Mouse (Mus musculus) T-helper 17 cell (primary cell): Measurements from ENCODE around the gene Rpl11.

Source experiments
- in situ Hi-C, 2 experiments: fragments of 300-600 bp; cut with MboI, MseI; formaldehyde crosslinking; loops; 1 replicate in 1 of 2; 2 replicates in 1 of 2; pipeline ENCODE4 v1.15.1; 2025; ENCODE audit warnings: high pct_unique_total_duplicates in 2 of 2

The Rpl11 gene

DNA sequence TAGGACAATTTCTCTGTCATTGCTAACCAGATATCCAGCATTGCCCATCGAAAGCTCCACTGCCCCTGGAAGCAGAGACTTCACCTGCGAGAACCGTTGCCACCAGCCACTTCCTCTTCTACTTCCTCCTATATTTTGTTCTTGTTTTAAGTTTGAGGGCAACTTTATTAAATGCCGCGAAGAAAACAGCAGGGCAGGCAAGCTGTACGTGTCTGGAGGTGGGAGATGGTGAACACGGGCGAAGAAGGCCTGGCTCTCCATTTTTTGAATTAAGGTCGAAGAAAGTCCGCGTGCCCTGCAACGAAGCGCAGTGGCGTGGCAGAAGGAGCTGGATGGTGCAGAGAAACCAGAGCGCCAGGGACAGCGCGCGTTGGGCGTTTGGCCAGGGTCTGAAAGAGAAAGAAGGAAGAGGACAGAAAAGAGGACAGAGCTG is 25.1 kb downstream of the Rpl11 start:
- in situ Hi-C loops, result loop anchor here in 1 of 2 experiments (5.0 kb wide), 1 partner anchor 41 kb away; the partner anchor contains the start of gene Pithd1

- in situ Hi-C loops, result loop anchor here in 1 of 2 experiments (5.0 kb wide), 1 partner anchor 40 kb away; the partner anchor contains the start of gene Pithd1
These were observed 25.7 kb downstream of the Rpl11 start for GRCm38 (mm10) chr4:136027416-136028131.

DNA sequence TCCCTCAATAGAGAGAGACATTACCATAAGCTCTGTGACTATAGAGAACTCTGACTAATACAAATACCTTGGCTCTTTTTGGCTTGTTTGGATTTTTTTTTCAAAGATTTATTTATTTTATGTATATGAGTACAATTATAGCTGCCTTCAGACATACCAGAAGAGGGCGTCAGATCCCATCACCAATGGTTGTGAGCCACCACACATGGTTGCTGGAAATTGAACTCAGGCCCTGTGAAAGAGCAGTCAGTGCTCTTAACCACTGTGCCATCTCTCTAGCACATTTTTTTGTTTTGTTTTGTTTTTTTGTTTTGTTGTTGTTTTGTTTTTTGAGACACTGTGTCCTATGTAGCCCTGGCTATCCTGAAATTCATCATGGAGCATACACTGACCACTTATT is 27.9 kb downstream of the Rpl11 start:
- in situ Hi-C loops, result loop anchor here in 1 of 2 experiments (5.0 kb wide), 1 partner anchor 38 kb away; the partner anchor contains the start of gene Pithd1

DNA sequence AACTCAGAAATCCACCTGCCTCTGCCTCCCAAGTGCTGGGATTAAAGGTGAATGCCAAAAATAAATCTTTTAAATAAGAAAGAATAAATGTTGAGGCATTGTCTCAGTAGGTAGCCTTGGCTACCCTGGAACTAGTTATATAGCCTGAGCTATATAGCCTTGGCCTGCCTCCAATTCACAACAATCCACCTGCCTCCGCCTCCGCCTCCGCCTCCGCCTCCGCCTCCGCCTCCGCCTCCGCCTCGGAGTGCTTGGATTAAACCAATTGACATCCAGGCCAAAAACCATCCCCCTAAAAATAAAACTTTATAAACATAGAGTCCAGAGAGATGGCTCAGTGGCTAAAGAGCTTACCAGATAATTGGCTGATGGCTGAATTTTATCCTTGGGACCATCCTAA is 30.3 kb downstream of the Rpl11 start:
- in situ Hi-C loops, result loop anchor here in 1 of 2 experiments (25.0 kb wide), 1 partner anchor 1486 kb away; the partner anchor contains the start of gene Mtfr1l

GRCm38 (mm10) chr4:136021549-136022047 is 31.6 kb downstream of the Rpl11 start, which contains the start of gene Eloa:
TSS of gene Eloa (minus strand) at chr4:136021763.
- in situ Hi-C loops, result loop anchor here in 1 of 2 experiments (25.0 kb wide), 1 partner anchor 1484 kb away; the partner anchor contains the start of gene Mtfr1l

DNA sequence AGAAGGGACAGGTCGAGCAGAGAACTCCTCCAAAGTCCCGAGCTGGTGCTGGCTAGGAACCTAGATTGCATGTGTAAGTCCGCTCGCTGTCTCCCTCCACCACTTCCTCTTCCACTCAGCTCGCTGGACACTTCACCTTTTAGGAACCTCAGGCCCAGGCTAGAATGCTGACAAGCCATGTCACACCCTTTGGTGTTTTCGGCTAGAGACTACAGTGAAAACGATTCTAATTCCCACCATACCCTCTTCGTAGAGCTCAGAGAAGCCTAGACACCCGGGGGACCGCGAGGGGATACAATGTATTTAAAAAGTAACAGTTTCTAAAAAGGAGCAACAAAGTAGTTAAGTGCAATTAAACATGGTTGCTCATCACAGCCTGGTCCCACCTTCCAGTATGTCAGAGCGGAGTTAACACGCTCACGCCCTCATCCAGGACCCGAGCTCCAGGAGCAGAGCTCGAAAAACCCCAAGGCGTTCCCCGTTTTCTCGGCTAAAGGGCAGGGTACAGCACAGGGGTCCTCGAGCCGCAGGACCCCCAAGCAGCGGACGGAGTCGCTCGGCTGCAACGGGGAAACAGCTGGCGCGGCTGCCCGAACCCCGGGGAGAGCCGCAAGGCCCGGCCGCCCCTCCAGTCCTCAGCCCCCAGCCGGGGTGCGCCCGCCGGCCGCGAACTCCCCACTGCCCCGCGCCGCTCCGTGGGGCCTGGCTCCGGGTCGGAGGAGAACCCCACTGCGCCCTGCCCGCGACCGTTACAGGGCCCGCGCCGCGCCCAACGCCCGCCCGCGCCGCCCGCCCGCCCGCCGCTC is 32.3 kb downstream of the Rpl11 start:
- in situ Hi-C loops, result loop anchor here in 1 of 2 experiments (25.0 kb wide), 1 partner anchor 1484 kb away; the partner anchor contains the start of gene Mtfr1l

DNA sequence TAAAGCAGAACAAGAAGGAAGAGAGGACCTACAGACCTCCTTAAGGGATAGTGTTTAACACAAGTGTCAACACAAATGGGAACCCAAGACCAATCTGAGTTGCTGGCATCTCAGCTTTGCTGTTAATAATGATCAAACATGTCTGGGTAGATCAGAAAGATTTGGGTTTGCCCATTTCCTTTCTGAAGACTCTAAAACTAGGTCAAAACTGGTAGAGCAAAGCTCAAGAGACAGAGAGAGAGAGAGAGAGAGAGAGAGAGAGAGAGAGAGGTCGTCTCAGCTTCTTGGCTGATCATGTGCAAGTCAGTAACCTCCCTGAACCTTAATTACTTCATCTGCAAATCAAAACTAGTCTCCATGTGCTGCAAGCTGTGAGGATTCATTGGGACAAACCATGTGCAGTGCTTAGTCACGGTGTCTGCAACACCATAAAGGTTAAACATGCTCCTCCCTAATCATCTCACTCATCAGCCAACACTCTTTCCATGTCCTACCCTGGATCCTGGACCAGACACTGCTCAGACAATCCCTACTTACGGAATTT is 37.1 kb downstream of the Rpl11 start:
- in situ Hi-C loops, result loop anchor here in 1 of 2 experiments (25.0 kb wide), 1 partner anchor 1479 kb away; the partner anchor contains the start of gene Mtfr1l

DNA sequence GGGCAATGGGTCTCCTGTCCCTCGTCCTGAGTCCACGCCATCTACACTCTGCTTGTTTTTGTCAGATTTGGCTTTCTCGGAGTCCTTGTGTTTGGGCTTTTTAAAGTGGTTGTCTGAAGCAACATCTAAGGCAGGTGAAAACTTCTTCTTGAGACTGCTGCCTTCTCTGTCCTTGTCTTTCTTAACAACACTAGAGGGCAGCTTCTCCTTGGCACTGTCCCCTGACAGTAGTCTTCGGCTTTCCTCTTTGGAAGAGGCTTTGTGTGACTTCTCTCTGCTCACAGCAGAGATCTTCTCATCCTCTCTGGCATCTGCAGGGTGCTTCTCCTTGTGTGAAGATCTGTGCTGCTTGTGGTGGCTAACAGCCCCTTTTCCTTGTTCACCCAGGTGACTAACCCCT is 42.6 kb downstream of the Rpl11 start:
- in situ Hi-C loops, result loop anchor here (5.0 to 25.0 kb wide), 2 partner anchors 42 to 1473 kb away; partner anchors contain the start of genes Mtfr1l (in 1 of the 2) and Rpl11 (in 1 of the 2)

DNA sequence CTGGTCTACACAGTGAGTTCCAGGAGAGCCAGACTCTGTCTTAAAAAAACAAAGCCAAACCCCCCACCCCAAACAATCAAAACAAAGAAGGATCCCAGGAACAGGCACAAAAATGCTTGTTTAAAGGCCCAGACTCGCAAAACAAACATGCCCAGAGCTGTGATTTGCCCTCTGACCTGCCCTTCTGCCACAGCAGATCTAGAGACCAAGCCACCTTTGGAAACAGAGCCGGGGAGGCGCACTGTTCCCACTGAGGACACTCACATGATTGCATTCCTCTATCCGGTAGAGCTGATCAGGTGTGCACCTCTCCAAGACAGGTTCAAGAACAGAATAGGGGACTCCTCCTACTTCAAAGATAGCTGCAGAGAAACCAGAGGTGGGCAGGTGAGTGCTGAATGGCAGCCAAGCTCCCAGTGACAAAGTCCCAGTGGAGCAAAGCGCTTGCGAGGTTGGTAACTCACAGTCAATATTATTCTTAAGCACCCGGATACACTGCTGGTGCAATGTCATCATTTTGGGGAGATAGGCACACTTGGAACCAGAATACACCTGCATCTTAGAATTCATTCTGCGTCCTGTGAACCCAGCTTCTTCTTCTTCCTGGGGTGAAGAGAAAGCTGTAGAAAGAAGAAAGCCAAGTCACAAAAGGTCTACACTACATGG is 44.3 kb downstream of the Rpl11 start:
- in situ Hi-C loops, result loop anchor here in 1 of 2 experiments (5.0 to 25.0 kb wide), 2 partner anchors 33 to 1472 kb away; partner anchors contain the start of gene Mtfr1l

DNA sequence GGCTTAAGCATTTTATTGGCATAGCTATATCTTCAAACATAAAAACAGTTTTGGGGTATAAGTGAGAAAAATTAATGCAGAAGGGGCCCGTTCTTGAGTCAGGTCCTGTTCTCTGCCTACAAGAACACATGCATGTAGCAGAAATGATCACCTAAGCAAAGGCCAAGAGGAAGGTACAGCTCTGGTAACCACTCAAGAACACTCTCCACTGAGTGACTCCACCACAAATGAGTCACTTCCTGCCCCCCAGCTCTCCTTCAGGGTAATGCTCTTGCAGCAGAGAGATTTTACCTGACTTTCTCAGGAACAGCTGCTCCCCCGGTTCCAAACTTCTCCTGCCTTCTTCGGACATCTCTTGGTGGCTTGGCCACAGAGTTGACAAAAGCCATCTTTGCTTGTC is 46.4 kb downstream of the Rpl11 start:
- in situ Hi-C loops, result loop anchor here in 1 of 2 experiments (5.0 to 25.0 kb wide), 2 partner anchors 35 to 1470 kb away; partner anchors contain the start of gene Mtfr1l

- in situ Hi-C loops, result loop anchor here in 1 of 2 experiments (5.0 to 25.0 kb wide), 2 partner anchors 37 to 1468 kb away; partner anchors contain the start of gene Mtfr1l
These were observed 48.3 kb downstream of the Rpl11 start for GRCm38 (mm10) chr4:136004921-136005320.

- in situ Hi-C loops, result loop anchor here in 1 of 2 experiments (25.0 kb wide), 1 partner anchor 1467 kb away; the partner anchor contains the start of gene Mtfr1l
These were observed 49.0 kb downstream of the Rpl11 start for GRCm38 (mm10) chr4:136004107-136004675.

DNA sequence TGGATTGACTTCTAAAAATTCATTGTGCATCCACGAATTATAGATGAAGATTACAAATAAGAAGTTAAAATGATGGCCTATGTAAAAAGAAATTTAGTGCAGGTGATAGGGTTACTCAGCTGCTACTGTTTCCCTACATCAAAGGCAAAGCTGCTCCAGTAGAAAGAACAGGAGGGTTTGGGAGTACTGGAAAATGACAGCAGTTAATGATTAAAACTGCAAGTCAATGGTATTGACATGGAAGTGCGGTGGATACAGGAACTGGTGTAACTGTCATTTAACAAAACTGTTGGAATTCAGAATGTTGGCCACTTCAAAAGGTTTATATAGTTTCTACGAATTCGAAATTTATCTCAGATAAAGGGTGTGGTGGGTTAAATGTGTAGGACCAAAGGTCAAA is 58.1 kb downstream of the Rpl11 start:
- in situ Hi-C loops, result no loop called here

GRCm38 (mm10) chr4:135993941-135994340 is 59.3 kb downstream of the Rpl11 start:
- in situ Hi-C loops, result no loop called here

GRCm38 (mm10) chr4:135987714-135988113 is 65.5 kb downstream of the Rpl11 start:
- in situ Hi-C loops, result loop anchor here in 1 of 2 experiments (5.0 kb wide), 1 partner anchor 40 kb away; no protein-coding TSS in a partner anchor

DNA sequence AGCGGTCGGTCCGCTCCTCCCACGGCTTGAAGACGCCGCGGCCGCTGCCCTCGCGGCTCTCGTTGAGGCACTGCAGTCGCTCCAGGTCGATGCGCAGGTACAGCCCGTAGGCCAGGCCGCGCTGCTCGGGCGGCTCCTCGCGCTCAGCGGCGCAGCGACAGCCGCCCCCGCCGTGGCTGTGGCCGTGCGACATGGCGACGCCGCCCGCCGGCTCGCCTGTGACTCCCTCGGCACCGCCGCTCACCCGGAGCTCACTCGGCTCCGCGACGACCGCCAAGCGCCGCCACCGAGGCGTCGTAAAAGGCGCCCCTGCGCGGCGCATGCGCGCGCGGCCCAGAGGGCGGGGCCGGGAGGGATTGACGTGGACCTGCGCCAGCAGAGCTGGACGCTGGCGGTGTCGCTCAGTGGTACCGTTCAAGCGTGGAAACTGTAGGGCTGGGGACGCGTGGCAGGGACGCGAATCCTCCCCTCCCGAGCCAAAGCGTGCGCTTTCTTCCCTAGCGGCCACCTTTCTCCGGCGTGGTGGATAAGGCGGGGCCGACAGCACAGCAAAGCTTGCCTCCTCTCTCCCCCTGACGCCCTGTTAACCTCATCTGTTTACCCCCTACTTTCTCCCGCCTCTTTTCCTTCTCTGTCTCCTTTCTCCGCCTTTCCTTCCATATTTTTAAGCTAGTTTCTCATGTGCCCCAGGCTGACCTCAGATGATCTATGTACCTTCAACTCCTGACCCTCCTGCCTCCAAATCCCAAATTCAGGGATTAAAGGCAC is 66.1 kb downstream of the Rpl11 start, which contains the start of gene Pithd1:
Gene Pithd1 (minus strand): TSS at position 322 of the 768 bp plus-strand sequence.
- in situ Hi-C loops, result loop anchor here in 1 of 2 experiments (5.0 kb wide), 1 partner anchor 40 kb away; no protein-coding TSS in a partner anchor

DNA sequence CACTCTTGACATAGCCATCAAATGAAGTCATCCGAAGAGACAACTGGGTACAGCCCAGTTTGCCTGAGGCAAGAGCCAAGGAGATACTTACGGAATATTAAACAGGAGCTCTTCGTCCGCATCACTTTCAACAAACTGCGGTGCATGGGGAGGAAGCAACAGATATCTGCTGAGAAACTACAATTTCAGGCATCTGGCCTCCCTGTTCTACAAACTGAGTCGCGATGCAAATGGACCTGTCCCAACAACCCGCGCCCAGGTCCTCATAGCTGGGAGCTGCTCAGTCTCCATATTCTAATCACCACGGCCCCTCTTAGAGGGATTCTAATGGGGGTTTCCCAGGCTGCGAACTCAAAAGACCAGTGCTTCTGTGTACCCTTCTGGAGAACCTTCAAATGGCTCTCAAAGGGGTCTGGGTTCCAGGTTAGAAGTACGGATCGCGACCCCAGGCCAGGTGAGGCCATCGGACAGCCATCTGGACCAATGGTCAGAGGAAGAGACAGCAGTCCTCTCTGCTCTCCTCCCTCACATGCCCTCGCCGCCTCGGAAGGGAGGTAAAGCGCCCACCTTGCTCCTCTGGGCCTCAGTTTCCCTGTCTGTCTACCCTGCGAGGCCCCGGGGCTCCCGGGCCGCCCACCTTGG is 66.8 kb downstream of the Rpl11 start:
- in situ Hi-C loops, result loop anchor here in 1 of 2 experiments (5.0 kb wide), 1 partner anchor 41 kb away; no protein-coding TSS in a partner anchor

DNA sequence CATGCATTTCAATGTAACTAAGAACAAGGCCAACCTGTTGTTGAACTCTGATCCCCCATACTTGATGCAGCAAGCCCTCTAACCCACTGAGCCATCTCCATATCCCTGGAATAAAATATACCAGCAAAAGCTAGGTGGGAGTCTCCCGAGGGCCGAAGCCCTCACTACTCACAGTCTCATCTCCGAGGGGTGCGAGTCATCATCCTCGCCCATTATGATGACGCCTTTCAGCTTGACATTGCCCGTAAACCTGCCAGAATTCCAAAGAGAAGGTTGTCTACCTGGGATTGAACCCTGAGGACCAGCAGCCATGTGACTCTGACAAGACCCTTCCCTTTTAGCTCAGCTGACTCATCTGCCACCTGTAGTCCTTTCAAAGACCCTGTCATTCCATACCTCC is 67.5 kb downstream of the Rpl11 start:
- in situ Hi-C loops, result loop anchor here in 1 of 2 experiments (5.0 kb wide), 1 partner anchor 42 kb away; no protein-coding TSS in a partner anchor
